Mouse (Mus musculus) bone marrow macrophage, adult 2 months (primary cell): ENCODE measurements around the gene Atg10. TPM values are rescaled to one million over a fixed set of nuclear protein-coding genes. Genes with fewer than 3 reads are reported as not detected.

Experiments used
- H3K27ac ChIP-seq: 2 replicates; pipeline ENCODE4 v1.5.1; 2012; ENCODE audit warnings: low read depth, low read length; ENCODE audit not compliant: insufficient read depth
- H3K4me1 ChIP-seq: 2 replicates; pipeline ENCODE4 v1.6.1; 2012; ENCODE audit warnings: low read length; ENCODE audit not compliant: control insufficient read depth, insufficient read depth
- H3K4me3 ChIP-seq: 2 replicates; pipeline ENCODE4 v1.5.1; 2012; ENCODE audit warnings: mild to moderate bottlenecking, low read length, moderate library complexity; ENCODE audit not compliant: insufficient read depth
- CTCF ChIP-seq: IDR thresholded peaks from 2 replicates; pipeline ENCODE4 v1.5.1; 2012; ENCODE audit warnings: low read depth, mild to moderate bottlenecking, low read length, moderate library complexity
- POLR2A ChIP-seq: IDR thresholded peaks from 2 replicates; pipeline ENCODE4 v1.6.1; 2012; ENCODE audit warnings: mild to moderate bottlenecking, low read depth, low read length, borderline replicate concordance
- polyA plus RNA-seq: library from polyadenylated mRNA; stranded (reverse); fragments of >200 nt; gene quantifications from 2 replicates; pipeline ENCODE4 v1.2.4, GENCODE M21; 2012; ENCODE audit not compliant: missing spikeins, insufficient read depth, insufficient read length

Atg10 gene
- polyA plus RNA-seq, 1 experiment: 14.0 TPM

DNA sequence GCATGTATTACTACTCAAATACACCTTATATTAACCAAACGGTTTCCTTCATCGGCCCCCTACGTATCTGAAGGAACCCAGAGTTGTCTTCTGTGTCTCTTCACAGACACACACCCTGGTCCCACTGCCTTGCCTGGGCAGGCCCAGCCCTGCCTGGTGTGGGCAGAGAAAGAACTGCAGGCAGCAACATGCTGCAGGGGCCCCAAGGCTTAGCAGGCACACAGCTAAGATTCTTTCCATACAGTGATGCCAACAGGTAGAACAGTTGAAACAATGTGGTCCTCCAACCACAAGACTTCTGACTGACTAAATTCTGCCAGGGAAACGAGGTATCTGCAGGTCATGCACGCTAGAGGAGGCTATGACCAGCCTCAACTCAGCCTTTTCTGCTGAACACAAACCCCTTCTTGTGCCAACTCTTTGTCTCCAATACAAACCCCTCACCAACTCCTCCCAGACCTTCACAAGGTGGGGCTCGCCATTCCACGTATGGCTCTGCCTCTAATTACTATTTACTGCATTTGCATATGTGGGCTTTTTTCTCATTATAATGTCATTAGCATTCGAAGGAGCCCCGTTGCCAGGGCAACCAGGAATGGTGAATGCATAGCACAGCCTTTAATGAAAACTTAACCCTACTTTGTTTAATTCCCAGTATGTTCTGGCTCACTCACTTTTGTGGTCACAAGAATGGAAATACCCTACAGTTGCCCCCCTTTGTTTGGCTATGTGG lies 45.2 kb downstream of the Atg10 start:
- no peaks in the 10 kb centered on the region for H3K4me1 ChIP-seq
- TF ChIP-seq CTCF (no peak), POLR2A (no peak)
- no peak overlapping the region for H3K4me3 ChIP-seq
- H3K27ac ChIP-seq: no peak overlapping the region

- no peaks in the 10 kb centered on the region for H3K4me1 ChIP-seq
- H3K4me3 ChIP-seq: no peak overlapping the region
- no peak overlapping the region for H3K27ac ChIP-seq
- no peak for TF ChIP-seq CTCF
- TF ChIP-seq POLR2A: no peak
Observed at GRCm38 (mm10) chr13:91175347-91175746, 48.4 kb downstream of the Atg10 start.

DNA sequence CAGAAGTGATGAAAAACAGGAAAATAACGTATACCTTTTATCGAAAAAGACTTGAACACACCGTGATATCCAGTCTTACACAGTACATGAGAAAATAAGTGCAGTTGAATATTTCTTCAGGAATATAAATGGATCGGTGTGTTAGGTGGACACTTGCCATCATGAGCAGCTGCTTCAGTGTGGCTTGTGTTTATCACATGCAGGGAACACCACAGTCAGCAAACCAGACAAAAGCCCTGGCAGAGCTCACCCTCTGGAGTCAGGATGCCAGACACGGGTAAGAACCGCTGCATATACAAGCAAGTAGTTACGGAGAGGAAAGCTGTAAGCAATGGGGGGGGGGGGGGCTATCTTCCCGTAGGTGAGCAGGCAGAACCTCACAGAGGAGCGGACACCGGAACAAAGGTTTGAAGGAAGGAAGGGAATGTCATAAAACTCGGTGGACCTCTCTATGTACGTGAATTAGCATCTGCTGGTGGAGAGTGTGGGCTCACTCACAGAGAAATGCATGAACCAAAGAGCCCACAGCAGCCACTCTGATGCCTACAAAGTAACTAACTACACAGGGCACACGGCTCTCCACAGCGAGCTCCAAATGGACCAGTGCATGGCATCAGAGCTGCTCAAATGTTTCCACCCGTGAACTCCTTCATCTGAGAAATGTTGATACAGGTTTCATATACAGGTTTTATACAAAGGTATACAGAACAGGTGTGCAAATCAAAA lies 51.8 kb downstream of the Atg10 start:
- Histone ChIP-seq H3K4me3 (no peak overlapping the region), H3K4me1 (peaks cover 9% of the 10 kb centered on the region), H3K27ac (no peak overlapping the region)
- no peak for TF ChIP-seq POLR2A
- no peak for TF ChIP-seq CTCF

DNA sequence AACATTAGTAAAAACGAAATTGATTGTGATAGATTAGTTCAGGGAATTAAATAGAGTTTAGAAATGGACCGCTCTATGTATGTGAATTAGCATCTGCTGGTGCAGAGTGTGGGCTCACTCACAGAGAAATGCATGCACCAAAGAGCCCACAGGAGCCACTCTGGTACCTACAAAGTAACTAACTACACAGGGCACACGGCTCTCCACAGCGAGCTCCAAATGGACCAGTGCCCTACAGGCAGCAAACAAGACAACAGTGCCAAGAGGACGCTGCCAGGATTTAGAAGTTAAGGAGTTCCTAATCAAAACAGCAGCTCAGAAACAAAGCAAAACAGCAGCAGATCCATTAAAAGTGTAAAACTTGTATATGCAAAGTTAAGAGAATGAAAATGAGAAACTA lies 52.6 kb downstream of the Atg10 start:
- no peak for TF ChIP-seq POLR2A
- no peak for TF ChIP-seq CTCF
- H3K27ac ChIP-seq: no peak overlapping the region
- peaks cover 14% of the 10 kb centered on the region for H3K4me1 ChIP-seq
- H3K4me3 ChIP-seq: no peak overlapping the region

DNA sequence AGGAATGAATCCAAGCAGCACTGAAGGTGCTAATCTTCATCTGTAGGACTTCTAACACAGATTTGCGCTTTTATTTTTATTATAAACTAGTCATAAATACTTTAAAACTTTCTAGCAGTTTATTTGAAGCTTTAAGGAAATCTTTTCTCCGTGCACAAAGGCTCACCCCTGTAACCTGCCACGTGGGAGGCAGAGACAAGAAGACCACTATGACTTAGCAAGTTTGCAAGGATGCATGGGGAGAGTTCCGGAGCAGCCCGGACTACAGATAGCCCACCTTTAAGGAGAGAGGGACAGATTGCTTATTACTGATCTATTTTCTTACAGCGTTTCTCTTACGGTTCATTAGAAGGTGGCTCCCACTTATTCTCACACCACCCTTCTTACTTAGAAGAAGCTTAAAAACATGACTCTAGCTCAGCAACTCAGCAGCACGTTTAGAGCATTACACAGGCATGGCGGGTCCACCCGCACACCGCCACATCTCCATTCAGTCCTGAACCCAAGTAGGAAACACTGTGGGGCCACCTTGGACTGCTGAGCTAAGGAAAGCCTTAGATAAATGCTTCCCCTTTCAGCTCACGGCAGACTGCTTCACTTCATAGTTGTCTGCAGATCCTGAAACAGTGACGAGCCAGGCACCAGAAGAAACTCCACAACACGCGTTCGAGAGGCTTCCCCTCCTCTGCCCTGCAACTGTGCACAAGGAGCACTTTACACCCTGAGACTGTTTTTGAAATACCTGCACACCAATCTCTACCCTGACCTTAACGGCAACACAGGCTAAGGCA lies 54.0 kb downstream of the Atg10 start:
- no peak for TF ChIP-seq POLR2A
- no peak for TF ChIP-seq CTCF
- H3K4me1 ChIP-seq: peaks cover 24% of the 10 kb centered on the region

GRCm38 (mm10) chr13:91168486-91168885 lies 55.3 kb downstream of the Atg10 start:
- Histone ChIP-seq H3K4me3 (no peak overlapping the region), H3K4me1 (peaks cover 24% of the 10 kb centered on the region), H3K27ac (no peak overlapping the region)
- no peak for TF ChIP-seq CTCF
- TF ChIP-seq POLR2A: no peak

More for the DNA sequence above, 54.0 kb downstream of the Atg10 start:
- H3K27ac ChIP-seq: no peak overlapping the region
- H3K4me3 ChIP-seq: no peak overlapping the region

GRCm38 (mm10) chr13:91167561-91167960 lies 56.2 kb downstream of the Atg10 start:
- no peak for TF ChIP-seq POLR2A
- TF ChIP-seq CTCF: no peak

GRCm38 (mm10) chr13:91166286-91166685 lies 57.5 kb downstream of the Atg10 start:
- H3K4me3 ChIP-seq: no peak overlapping the region
- TF ChIP-seq CTCF: no peak
- TF ChIP-seq POLR2A: no peak
- H3K4me1 ChIP-seq: peaks cover 24% of the 10 kb centered on the region
- no peak overlapping the region for H3K27ac ChIP-seq

More at GRCm38 (mm10) chr13:91167561-91167960, 56.2 kb downstream of the Atg10 start:
- Histone ChIP-seq H3K27ac (no peak overlapping the region), H3K4me1 (peaks cover 24% of the 10 kb centered on the region), H3K4me3 (no peak overlapping the region)

DNA sequence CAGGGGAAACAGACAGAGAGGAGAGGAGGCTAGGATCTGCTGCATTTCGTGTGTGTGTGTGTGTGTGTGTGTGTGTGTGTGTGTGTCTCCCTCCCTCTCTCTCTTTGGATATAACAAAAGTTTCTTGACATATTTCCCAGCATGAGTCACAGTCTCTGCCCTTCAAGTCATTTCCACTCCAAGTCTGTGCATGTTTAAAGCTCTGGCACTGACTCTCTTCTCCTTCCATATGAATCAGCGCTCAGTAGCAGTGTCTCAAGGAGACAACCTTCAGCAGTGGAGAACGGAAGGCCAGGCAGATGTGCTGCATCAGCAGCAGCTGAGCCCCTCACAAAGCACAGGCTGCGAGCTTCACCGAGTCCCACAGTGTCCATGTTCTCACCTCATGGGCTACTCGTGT lies 58.6 kb downstream of the Atg10 start:
- H3K27ac ChIP-seq: no peak overlapping the region
- peaks cover 24% of the 10 kb centered on the region for H3K4me1 ChIP-seq
- TF ChIP-seq POLR2A (no peak), CTCF (no peak)
- H3K4me3 ChIP-seq: no peak overlapping the region
